Mouse (Mus musculus) cerebellum, postnatal 4 days (tissue): ENCODE data around the gene Greb1.

Experiments
- DNase-seq, 2 experiments: peaks; one replicate each; pipeline ENCODE4 v3.0.0; 2022; ENCODE audit warnings: low spot score in 2 of 2, mixed read lengths in 1 of 2

Gene Greb1

GRCm38 (mm10) chr12:16800259-16800958 lies at the start of gene Greb1:
Greb1 (minus strand) TSS chr12:16800886.
- DNase-seq, result peak in 1 of 2 experiments; percentile 42

- no peak for DNase-seq
Measured at GRCm38 (mm10) chr12:16849821-16850220, 49.1 kb upstream of the Greb1 start.

DNA sequence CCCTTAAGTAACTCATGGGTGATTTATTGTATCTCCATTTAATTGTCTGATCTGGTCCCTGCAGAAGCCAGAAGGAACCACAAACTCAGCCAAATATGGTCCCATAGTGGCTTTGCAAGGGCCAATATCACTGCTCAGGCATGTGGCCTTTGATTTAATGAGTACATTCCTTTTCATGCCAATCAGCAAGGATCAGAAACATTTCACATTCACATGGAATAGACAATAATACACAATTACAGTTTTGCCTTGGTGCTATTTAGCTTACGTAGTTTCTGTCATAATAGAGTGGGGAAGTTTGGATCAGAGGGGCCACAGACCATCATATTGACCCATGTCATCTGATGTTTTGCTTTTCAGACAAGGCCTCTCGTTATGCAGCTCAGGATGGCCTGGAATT lies 47.8 kb upstream of the Greb1 start:
- DNase-seq, result no peak

- DNase-seq, result no peak
Measured at GRCm38 (mm10) chr12:16847204-16847792, 46.6 kb upstream of the Greb1 start.

DNA sequence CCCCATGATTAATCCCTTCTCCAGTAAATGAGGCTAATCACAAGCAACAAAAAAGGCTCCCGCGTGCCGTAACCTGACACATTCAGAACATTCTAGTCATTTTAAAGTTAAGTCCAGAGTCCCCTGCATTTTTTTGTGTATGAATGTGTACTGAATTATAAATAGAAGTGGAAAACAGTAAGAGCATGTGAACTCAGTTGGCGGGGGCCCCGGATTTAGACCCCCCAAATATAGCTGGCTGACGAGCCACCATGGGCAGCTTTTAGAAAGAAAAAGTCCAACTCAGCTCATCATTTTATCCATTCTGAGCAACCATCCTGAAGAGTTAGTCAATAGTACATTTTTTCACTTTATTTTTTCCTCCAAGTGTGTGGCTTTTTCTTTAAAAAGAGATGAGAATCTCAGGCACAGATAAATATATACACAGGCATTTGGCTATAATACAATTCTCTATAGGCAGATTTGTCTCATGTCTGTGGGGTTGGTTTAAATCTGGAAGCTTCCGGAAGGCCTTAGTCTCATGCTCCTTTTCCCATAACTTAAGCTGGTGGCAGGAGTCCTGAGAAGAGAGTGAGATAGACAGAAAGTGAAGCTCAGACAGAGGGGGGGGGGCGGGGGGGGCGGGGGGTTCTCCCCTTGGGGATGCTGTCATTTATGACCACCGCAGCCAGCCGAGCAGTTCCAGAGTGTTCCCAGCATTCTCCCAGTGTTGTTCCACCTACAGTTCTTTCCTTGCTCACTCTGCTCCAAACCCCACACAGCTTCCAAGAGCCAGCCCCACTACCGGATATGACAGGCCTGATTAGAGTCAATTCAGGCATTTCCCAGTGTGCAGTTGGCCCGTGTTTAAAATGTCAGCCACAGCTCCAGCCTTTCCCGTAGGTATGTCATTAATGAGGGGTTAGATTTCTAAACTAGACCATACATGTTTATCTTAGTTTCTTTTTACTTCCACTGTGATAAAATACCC lies 44.2 kb upstream of the Greb1 start:
- DNase-seq, result no peak

- DNase-seq, result no peak
Measured at GRCm38 (mm10) chr12:16840842-16841782, 40.4 kb upstream of the Greb1 start.

DNA sequence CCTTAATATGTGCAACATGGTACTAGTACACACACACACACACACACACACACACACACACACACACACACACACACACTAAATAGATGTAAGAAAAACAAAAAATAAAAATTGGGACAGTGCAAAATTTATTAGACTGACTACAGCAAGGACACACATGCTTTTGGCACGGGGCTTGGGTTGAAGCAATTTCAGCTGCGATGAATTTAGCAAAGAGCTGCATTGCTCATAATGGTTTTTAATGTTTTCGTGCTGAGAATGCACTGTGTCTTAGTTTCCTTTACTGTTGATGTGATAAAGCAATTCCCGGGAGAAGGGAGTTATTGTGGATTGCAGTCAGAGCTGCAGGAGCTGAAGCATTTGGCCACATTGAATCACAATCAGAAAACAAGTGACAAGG lies 37.1 kb upstream of the Greb1 start:
- no peak for DNase-seq

- no peak for DNase-seq
Measured at GRCm38 (mm10) chr12:16836188-16836587, 35.5 kb upstream of the Greb1 start.

DNA sequence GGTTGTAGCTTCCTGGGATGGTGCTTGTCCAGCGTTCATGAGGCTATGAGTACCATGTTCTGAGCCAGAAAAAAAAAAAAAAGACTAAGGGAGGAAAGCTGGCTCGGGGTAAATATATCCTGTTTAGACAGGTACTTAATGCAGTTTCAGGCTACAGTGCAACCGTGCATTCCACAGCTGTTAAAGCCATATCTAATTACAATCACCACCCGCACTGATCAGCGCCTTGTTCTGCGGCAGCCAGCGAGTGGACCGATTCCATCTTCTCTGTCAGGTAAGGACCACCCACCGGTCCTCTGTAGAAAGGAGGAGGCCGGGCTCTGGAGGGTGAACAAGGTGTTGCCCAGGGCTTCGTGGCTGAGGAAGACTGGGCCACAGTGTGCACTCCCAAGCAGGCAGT lies 34.0 kb upstream of the Greb1 start:
- DNase-seq, result no peak

- no peak for DNase-seq
Measured at GRCm38 (mm10) chr12:16831071-16831470, 30.4 kb upstream of the Greb1 start.

DNA sequence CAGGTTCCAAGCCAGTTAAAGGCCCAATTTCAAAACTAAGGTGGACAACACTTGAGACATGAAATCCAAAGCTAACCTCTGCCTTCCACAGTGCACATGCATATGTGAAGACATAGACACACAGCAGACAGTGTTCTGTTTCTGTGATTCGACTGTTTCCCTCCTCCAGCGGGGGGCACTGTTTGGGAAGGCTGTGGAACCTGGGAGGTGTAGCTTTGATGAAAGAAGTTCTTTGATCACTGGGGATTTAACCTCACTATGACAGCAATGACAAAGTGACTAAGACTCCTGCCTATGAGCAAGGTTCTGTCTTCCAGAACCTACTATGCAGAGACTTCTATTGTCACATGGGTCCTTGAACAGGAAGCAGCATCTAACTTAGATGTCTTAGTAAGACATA lies 29.1 kb upstream of the Greb1 start:
- no peak for DNase-seq

- no peak for DNase-seq
Measured at GRCm38 (mm10) chr12:16828505-16828904, 27.8 kb upstream of the Greb1 start.

DNA sequence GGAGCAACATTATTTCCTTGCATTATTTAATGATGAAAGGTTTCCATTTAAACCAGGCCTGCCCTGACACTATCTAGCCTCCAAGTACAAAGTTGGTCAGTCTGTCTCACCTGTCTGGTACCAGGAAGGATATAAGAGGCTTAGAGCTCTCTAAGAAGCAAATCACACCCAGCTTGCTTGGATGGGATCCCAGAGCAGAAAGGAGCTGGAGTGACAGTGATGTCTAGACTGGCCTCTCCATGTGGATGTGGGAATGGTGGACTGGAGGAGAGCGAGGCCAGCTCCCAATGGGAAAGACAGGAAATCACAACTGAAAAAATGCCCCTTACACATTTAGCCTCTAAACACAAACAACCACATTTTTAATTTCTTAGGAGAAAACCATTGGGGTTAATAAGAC lies 23.0 kb upstream of the Greb1 start:
- DNase-seq, result no peak

DNA sequence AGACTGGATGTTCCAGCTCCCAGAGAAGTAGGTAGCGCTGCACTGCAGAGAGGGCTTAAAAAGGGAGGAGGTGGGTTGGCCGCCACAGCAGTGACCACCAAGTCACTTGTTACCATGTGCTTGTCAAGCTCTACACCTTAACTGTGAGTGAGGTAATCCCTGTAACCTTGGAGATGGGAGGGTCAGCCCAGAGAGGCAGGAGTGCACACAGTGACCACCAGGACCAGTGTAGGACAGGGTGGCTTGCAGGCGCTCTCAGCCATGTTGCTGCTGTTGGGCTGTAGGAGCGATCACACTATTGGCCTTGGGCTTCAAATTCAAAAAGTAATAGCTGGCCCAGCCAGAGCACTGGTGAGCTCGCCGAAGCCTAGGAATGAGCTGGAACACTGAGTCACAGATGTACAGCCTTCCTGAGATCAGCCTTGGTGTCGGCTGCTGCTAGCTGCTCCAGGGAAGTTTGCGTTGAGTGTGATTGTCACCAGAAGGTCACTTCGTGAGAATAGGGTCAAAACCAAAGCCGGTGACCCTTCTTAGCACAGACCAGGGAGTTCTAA lies 21.6 kb upstream of the Greb1 start:
- DNase-seq, result no peak

DNA sequence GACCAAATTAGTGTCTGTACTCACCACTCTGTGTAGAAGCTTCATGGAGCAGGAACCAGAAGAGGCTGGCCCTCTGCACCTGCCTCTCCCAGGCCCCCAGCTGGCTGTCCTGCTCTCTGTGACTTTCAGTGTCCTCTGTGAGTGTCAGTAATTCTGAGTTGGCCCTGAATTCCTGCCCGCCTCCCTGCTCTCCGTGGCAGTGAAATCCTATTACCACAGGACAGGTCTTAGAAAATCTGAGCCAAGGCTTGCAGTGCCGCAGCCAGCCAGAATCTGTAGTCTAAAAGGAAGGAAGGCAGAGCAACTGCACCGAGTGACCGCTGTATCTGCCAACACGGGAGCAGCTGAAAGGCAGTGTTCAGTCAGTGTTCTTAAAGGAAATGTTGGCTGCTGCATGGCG lies 20.1 kb upstream of the Greb1 start:
- no peak for DNase-seq

DNA sequence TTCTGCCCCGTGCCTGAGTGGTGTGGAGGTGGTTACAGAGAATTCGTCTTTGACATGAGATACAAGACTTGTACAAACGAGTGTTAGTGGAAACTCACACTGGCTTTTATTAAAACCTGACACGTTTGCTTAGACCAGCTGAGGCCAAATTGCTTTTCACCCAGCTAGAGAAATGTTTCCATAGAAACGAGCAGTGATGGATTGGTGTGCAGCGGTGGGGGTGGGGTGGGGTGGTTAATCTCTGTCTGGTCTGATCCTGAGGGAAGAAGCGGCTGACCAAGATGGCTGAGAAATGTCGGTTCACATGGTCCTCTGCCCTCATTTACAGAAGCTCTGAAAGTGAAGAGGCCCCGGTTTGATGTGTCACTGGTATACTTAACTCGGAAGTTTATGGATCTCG lies 17.8 kb upstream of the Greb1 start:
- no peak for DNase-seq

DNA sequence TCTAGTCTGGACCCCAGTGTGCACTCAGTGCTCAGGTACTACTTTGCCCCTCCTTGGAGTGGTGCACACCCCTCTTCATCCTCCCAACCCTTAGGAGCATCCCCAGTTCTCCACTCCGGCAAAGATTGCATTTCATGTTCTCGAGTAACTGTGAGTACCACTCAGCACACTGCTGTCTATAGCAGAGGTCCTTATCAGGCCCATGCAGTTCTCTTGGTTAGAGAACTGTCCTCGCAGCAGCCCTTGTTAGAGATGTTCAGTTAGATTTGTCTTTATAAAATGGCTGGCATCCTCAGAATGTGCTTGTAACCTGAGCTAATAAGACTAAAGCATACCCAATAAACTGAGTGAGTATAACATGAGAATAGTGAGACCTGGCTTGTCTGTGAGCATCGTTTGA lies 16.5 kb upstream of the Greb1 start:
- DNase-seq, result no peak

GRCm38 (mm10) chr12:16811477-16811876 lies 10.8 kb upstream of the Greb1 start:
- no peak for DNase-seq

DNA sequence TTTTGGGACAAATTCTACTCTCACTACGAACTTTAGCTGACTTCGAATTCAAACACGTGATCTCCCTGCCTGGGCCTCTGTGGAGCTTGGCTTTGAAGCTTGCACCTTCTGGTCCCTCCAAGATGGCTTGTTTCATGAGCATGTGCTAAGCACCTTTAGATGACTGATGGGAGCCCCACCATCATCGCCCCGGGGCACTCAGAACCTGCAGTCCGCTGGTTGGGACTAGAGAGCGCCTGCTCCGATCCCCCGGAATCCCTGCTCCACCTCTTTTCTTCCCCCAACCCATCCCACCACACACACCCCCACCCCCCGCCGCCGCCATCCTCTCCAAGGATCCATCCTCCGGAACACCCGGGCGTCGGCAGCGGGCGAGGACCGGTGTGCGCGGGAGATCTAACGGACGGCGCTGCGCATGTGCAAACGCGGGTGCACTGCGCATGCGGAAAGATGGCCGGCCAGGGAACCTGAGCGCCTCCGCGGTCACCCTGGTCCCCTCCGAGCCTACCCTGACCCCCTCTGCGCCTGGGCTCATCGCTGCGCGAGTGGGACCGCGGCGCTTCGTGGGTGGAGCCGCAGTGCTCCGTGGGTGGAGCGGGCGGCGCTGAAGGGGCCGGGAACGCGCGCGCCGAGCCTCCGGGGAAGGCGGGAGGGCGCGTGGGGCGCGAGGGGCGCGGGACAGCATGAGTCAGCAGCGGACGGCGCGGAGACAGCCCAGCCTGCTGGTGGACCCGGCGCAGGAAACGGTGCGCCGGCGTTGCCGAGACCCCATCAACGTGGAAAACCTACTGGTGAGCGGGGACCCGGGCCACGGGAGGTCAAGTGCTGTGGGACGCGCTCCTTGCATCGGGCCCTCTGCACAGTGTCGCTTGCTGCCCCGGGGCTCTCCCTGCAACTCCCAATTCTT lies 10.1 kb upstream of the Greb1 start, which contains the start of gene E2f6:
Gene E2f6, plus strand, starts transcription at position 439 of the 907 bp plus-strand sequence.
- DNase-seq, result peak; percentile 51 to 83

- peak in 1 of 2 experiments; percentile 32 for DNase-seq
Measured at GRCm38 (mm10) chr12:16808045-16808444, 7.4 kb upstream of the Greb1 start.
